Mouse (Mus musculus) lung, adult 2 months (tissue): ENCODE results near the gene Arhgap19. TPM values are rescaled to one million over a fixed set of nuclear protein-coding genes. Genes with fewer than 3 reads are reported as not detected.

Experiments used
- DNase-seq: peaks from one replicate; pipeline ENCODE4 v3.0.0; 2022
- H3K4me1 ChIP-seq: fragments of 200-500 bp; 2 replicates; pipeline ENCODE4 v1.6.1; 2011; ENCODE audit warnings: low read length; ENCODE audit not compliant: control insufficient read depth, insufficient read depth
- H3K4me3 ChIP-seq: fragments of 200-500 bp; replicated peaks from 2 replicates; pipeline ENCODE3; 2011; ENCODE audit warnings: low read depth, mild to moderate bottlenecking, control low read depth, low read length; ENCODE audit errors: extremely low read depth
- CTCF ChIP-seq: fragments of 200-500 bp; IDR thresholded peaks from 2 replicates; pipeline ENCODE4 v1.5.1; 2011; ENCODE audit warnings: mild to moderate bottlenecking, low read length, control low read depth; ENCODE audit not compliant: insufficient read depth
- POLR2A ChIP-seq: fragments of 200-500 bp; IDR thresholded peaks from 2 replicates; pipeline ENCODE4 v1.6.1; 2011; ENCODE audit warnings: low read depth, mild to moderate bottlenecking, control low read depth, low read length, borderline replicate concordance; ENCODE audit errors: extremely low read depth
- WGBS: fragments of 180-500 bp; shearing (Covaris S2); methylation state at CpG from one replicate; pipeline ENCODE4 v1.1.7; 2018; 5-methylcytosine and 5-hydroxymethylcytosine counted together
- polyA plus RNA-seq: library from polyadenylated mRNA; depleted of rRNA; stranded (reverse); fragments of >200 nt; gene quantifications from 2 replicates; pipeline ENCODE4 v1.2.3, GENCODE M21; 2012

Gene Arhgap19
- polyA plus RNA-seq, 1 experiment, result 2.2 TPM

- no peak for TF ChIP-seq POLR2A
- no peak for TF ChIP-seq CTCF
- no peak overlapping the region for H3K4me3 ChIP-seq
- no peak for DNase-seq
- WGBS, result 82% methylated on average over 15 of the region's 15 CpGs
- H3K4me1 ChIP-seq, result no peaks in the 10 kb centered on the region
Measured at GRCm38 (mm10) chr19:41754760-41755159, 47.1 kb downstream of the Arhgap19 start.

GRCm38 (mm10) chr19:41751906-41752305 lies 49.9 kb downstream of the Arhgap19 start:
- TF ChIP-seq CTCF, result no peak
- TF ChIP-seq POLR2A, result no peak
- Histone ChIP-seq H3K4me1 (no peaks in the 10 kb centered on the region), H3K4me3 (no peak overlapping the region)
- 73% methylated on average over 11 of the region's 11 CpGs for WGBS
- DNase-seq, result no peak

GRCm38 (mm10) chr19:41747436-41747835 lies 54.4 kb downstream of the Arhgap19 start:
- TF ChIP-seq CTCF (no peak), POLR2A (no peak)
- Histone ChIP-seq H3K4me1 (no peaks in the 10 kb centered on the region), H3K4me3 (no peak overlapping the region)
- no peak for DNase-seq
- WGBS, result 87% methylated on average over 14 of the region's 14 CpGs

- WGBS, result 40% methylated on average over 15 of the region's 15 CpGs
Measured at GRCm38 (mm10) chr19:41745941-41746557, 55.8 kb downstream of the Arhgap19 start.

GRCm38 (mm10) chr19:41743396-41743795 lies 58.5 kb downstream of the Arhgap19 start, which contains the start of gene Slit1:
Gene Slit1 (minus strand): TSS chr19:41743665.
- Histone ChIP-seq H3K4me1 (no peaks in the 10 kb centered on the region), H3K4me3 (no peak within 1 kb of the TSS)
- no peak for DNase-seq
- TF ChIP-seq POLR2A (no peak), CTCF (no peak)
- under 1% methylated on average over 43 of the region's 44 CpGs for WGBS

More at GRCm38 (mm10) chr19:41745941-41746557, 55.8 kb downstream of the Arhgap19 start:
- H3K4me1 ChIP-seq, result no peaks in the 10 kb centered on the region
- H3K4me3 ChIP-seq, result no peak overlapping the region
- no peak for TF ChIP-seq POLR2A
- TF ChIP-seq CTCF, result no peak
- DNase-seq, result no peak

GRCm38 (mm10) chr19:41738896-41739295 lies 63.0 kb downstream of the Arhgap19 start:
- 20% methylated on average over 4 of the region's 4 CpGs for WGBS
- DNase-seq, result no peak
- H3K4me1 ChIP-seq, result no peaks in the 10 kb centered on the region
- no peak overlapping the region for H3K4me3 ChIP-seq
- no peak for TF ChIP-seq POLR2A
- TF ChIP-seq CTCF, result no peak

- 15% methylated on average over 14 of the region's 14 CpGs for WGBS
- TF ChIP-seq POLR2A (no peak), CTCF (no peak)
- no peak for DNase-seq
- Histone ChIP-seq H3K4me3 (no peak overlapping the region), H3K4me1 (no peaks in the 10 kb centered on the region)
Measured at GRCm38 (mm10) chr19:41738429-41738805, 63.4 kb downstream of the Arhgap19 start.

- WGBS, result 4% methylated on average over 16 of the region's 18 CpGs
- H3K4me1 ChIP-seq, result no peaks in the 10 kb centered on the region
- TF ChIP-seq CTCF (no peak), POLR2A (no peak)
Measured at GRCm38 (mm10) chr19:41737657-41738428, 64.0 kb downstream of the Arhgap19 start.

GRCm38 (mm10) chr19:41734685-41735084 lies 67.2 kb downstream of the Arhgap19 start:
- WGBS, result 22% methylated on average over 10 of the region's 10 CpGs
- no peaks in the 10 kb centered on the region for H3K4me1 ChIP-seq
- DNase-seq, result no peak
- no peak overlapping the region for H3K4me3 ChIP-seq
- TF ChIP-seq POLR2A (no peak), CTCF (no peak)

More at GRCm38 (mm10) chr19:41737657-41738428, 64.0 kb downstream of the Arhgap19 start:
- DNase-seq, result no peak
- no peak overlapping the region for H3K4me3 ChIP-seq
